Mouse (Mus musculus) thymus, postnatal 14 days (tissue): ENCODE results near the gene Olfr930.

Experiments used
- DNase-seq: peaks from one replicate; pipeline ENCODE4 v3.0.0; 2021

Olfr930 gene

DNA sequence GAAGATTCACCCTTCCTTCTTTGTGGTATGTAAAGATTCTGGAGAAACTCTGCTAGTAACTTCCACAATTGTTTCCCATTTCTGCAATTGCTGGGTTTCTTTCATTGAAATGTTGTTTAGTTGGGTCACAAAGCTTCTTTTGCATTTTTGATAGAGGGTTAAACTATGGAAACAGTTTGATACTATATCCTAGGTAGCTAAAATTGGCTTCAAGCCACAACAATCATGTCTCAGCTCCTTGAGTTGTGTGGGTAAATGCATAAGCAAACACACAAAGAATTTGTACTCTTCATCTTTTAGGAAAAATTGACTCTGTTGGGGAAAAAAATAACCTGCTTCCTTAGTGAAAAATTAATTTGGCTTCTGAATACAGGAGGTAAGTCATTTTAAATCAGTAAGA lies at the start of gene Olfr930:
TSS of gene Olfr930 (plus strand) at position 301 of the 400 bp plus-strand sequence.
- no peak for DNase-seq

DNA sequence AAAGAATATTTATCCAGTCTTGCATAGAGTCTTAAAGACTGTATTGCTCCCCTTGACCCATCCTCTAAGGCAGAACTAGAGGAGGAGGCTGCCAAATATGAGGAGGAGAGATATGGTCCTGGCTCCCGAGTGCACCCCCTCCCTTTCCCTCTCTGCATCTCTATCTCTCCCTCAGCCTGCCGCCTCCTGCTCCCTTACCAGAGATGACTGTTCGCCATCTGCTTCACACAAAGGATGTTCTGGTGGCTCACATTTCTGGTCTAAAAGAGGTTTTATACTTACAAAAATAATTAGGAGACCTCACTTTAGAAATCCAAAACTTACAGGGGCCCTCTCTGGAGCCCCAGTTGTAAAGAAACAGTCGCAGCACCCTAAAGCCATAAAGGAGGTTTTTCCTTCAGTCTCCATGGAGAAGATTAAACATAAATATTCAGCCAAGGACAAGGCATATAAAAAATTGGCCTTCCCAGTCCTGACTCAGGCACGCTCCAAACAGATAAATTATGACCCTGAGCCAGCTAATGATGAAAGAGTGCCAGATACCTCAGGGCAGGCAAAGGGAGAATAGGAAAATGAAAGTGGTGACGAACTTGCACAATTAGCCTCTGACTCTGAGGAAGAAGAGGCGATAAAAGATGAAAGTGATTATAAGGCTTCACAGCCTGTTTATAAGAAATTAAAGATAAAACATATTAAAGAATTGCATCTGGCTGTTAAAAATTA lies 24.0 kb downstream of the Olfr930 start:
- no peak for DNase-seq

DNA sequence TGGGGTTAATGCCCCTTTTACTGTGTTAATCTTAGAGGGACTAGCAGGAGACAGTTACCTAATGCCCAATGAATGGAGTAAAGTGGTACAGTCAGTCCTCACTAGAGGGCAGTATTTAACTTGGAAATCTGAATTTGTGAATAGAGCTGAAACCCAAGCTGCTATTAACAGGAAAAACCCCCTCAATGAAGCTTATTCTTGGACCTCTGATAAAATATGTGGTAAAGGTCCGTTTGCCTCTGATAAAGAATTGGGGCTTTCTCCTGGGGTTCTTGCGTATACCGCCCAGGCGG lies 24.5 kb downstream of the Olfr930 start:
- DNase-seq, result no peak

DNA sequence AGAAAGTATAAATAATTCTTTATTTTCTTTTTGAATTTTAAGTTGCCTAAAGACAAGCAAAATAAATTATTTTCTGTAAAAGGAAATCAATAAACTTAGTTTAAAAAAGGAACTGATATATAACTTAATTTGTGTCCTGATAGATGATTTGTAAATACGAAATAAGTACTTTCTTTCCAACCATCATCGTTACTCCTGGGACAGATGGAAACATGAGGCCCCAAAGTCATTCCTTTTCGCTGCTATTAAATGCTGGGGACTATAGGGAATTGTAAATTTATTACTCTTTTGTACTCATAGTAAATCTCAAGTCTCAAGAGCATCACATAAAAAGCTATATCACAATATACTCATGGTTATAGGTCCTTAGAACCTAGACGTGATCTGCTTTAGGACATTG lies 42.4 kb downstream of the Olfr930 start, which contains the start of gene Olfr933:
TSS of gene Olfr933 (plus strand) at position 301 of the 400 bp plus-strand sequence.
- no peak for DNase-seq
